Mouse (Mus musculus) neutrophil, adult 5-6 weeks (primary cell): ENCODE data around the gene Ctc1. TPM values are rescaled to one million over a fixed set of nuclear protein-coding genes. Genes with fewer than 3 reads are reported as not detected.

Experiments
- ATAC-seq: fragments of 151-379, 151-347 bp; 2 replicates; pipeline ENCODE4 v1.8.0; 2017; ENCODE audit warnings: mild to moderate bottlenecking, moderate TSS enrichment; ENCODE audit not compliant: insufficient number of reproducible peaks, poor library complexity, low FRiP score, severe bottlenecking; ENCODE audit errors: extremely low read depth
- total RNA-seq: library from RNA; stranded (forward); fragments of 200-1000 nt; gene quantifications from 2 replicates; pipeline ENCODE4 v1.2.3, GENCODE M21; 2017

The Ctc1 gene
- total RNA-seq, 1 experiment from 2014 or later = 42.2 TPM

GRCm38 (mm10) chr11:69078041-69078440 lies 62.3 kb downstream of the Ctc1 start:
- ATAC-seq = no peak

GRCm38 (mm10) chr11:69078805-69079438 lies 63.2 kb downstream of the Ctc1 start:
- ATAC-seq = peak; percentile 75; the same call in 1 of the 2 replicates

GRCm38 (mm10) chr11:69080102-69080854 lies 64.6 kb downstream of the Ctc1 start:
- ATAC-seq = no peak

GRCm38 (mm10) chr11:69080855-69081222 lies 65.1 kb downstream of the Ctc1 start:
- ATAC-seq = no peak

- no peak for ATAC-seq
Observed at GRCm38 (mm10) chr11:69081613-69082012, 65.9 kb downstream of the Ctc1 start.

- no peak for ATAC-seq
Observed at GRCm38 (mm10) chr11:69085608-69086007, 69.9 kb downstream of the Ctc1 start.

Other genes starting within 250 kb of the Ctc1 start
- gene Ndel1, start 144.1 kb upstream of the Ctc1 start, total RNA-seq = 179 and 227 TPM in 2 replicates
- not detected in 2 replicates for gene Rnf222, start 127.4 kb upstream of the Ctc1 start, total RNA-seq
- 2,315 and 2,386 TPM in 2 replicates for gene Rpl26, start 114.3 kb upstream of the Ctc1 start, total RNA-seq
- gene Odf4, start 88.8 kb upstream of the Ctc1 start, total RNA-seq = not detected in 2 replicates
- not detected in 2 replicates for gene Arhgef15, start 58.4 kb upstream of the Ctc1 start, total RNA-seq
- gene Slc25a35, start 47.8 kb upstream of the Ctc1 start, total RNA-seq = 1.7 and 4.7 TPM in 2 replicates
- 2.1 and 2.4 TPM in 2 replicates for gene Rangrf, start 40.7 kb upstream of the Ctc1 start, total RNA-seq
- gene Pfas, start 7.5 kb upstream of the Ctc1 start, total RNA-seq = 11.9 and 16.4 TPM in 2 replicates
- gene Aurkb, start 29.7 kb downstream of the Ctc1 start, total RNA-seq = 4.3 and 5.5 TPM in 2 replicates
- 28.4 TPM in 2 replicates for gene Borcs6, start 43.8 kb downstream of the Ctc1 start, total RNA-seq
- gene Tmem107, start 54.9 kb downstream of the Ctc1 start, total RNA-seq = 1.2 and 1.6 TPM in 2 replicates
- gene Vamp2, start 72.6 kb downstream of the Ctc1 start, total RNA-seq = 108 and 111 TPM in 2 replicates
- 28.9 and 36.1 TPM in 2 replicates for gene Per1, start 79.3 kb downstream of the Ctc1 start, total RNA-seq
- 0.23 TPM in 1 of 2 replicates, not detected in the other for gene Hes7, start 104.5 kb downstream of the Ctc1 start, total RNA-seq
- 0.23 and 0.74 TPM in 2 replicates for gene 9130213A22Rik, start 106.7 kb downstream of the Ctc1 start, total RNA-seq
- gene Aloxe3, start 110.0 kb downstream of the Ctc1 start, total RNA-seq = 0.25 TPM in 1 of 2 replicates, not detected in the other
- not detected in 2 replicates for gene Alox12b, start 141.1 kb downstream of the Ctc1 start, total RNA-seq
- gene Alox8, start 181.9 kb downstream of the Ctc1 start, total RNA-seq = not detected in 2 replicates
- gene Gucy2e, start 221.1 kb downstream of the Ctc1 start, total RNA-seq = not detected in 2 replicates